Mouse (Mus musculus) intestine, postnatal 0 days (tissue): ENCODE measurements around the gene Dnajc6. TPM values are rescaled to one million over a fixed set of nuclear protein-coding genes. Genes with fewer than 3 reads are reported as not detected.

Experiments
- ATAC-seq: fragments of 200-750 bp; cut with Nextera tagmentation; 2 replicates; pipeline ENCODE4 v1.8.0; 2017; ENCODE audit warnings: mild to moderate bottlenecking, moderate TSS enrichment, moderate library complexity
- H3K27ac ChIP-seq: fragments of 300-500 bp; sonication (generic); 2 replicates; pipeline ENCODE4 v1.5.1; 2014; ENCODE audit warnings: mild to moderate bottlenecking, low read depth, low read length, moderate library complexity
- H3K27me3 ChIP-seq: fragments of 300-500 bp; sonication (generic); replicated peaks from 2 replicates; pipeline ENCODE4 v1.6.1; 2014; ENCODE audit warnings: low read length, mixed read lengths; ENCODE audit not compliant: control insufficient read depth, insufficient read depth
- H3K36me3 ChIP-seq: fragments of 300-500 bp; sonication (generic); 2 replicates; pipeline ENCODE4 v1.6.1; 2014; ENCODE audit warnings: mild to moderate bottlenecking, moderate library complexity; ENCODE audit not compliant: control insufficient read depth, insufficient read depth
- H3K4me1 ChIP-seq: fragments of 300-500 bp; sonication (generic); replicated peaks from 2 replicates; pipeline ENCODE4 v1.6.1; 2014; ENCODE audit warnings: antibody characterized with exemption, low read length, mixed read lengths; ENCODE audit not compliant: control insufficient read depth, insufficient read depth
- H3K4me2 ChIP-seq: fragments of 300-500 bp; sonication (generic); replicated peaks from 2 replicates; pipeline ENCODE4 v1.6.1; 2014; ENCODE audit warnings: low read depth, mild to moderate bottlenecking, moderate library complexity
- H3K4me3 ChIP-seq: fragments of 300-500 bp; sonication (generic); 2 replicates; pipeline ENCODE4 v1.5.1; 2014; ENCODE audit warnings: low read depth, low read length
- H3K9ac ChIP-seq: fragments of 300-500 bp; sonication (generic); 2 replicates; pipeline ENCODE4 v1.6.1; 2014; ENCODE audit warnings: mild to moderate bottlenecking, low read depth, low read length
- H3K9me3 ChIP-seq: fragments of 300-500 bp; sonication (generic); 2 replicates; pipeline ENCODE4 v1.6.1; 2016; ENCODE audit warnings: mixed run types; ENCODE audit not compliant: control insufficient read depth
- CTCF ChIP-seq: sonication (generic); IDR thresholded peaks from 2 replicates; pipeline ENCODE4 v1.5.1; 2016; ENCODE audit warnings: low read depth, mild to moderate bottlenecking, control low read depth, antibody characterized with exemption, moderate library complexity
- WGBS: fragments of 180-500 bp; shearing (Covaris S2); extraction: QIAGEN DNeasy Blood & Tissue Kit; methylation state at CpG from one replicate; pipeline ENCODE4 v1.1.7; 2014; 5-methylcytosine and 5-hydroxymethylcytosine counted together
- polyA plus RNA-seq: library from polyadenylated mRNA; unstranded; fragments of >200 nt; fragmentation: Nextera tagmentation; extraction: Ambion mirVana; gene quantifications from 2 replicates; pipeline ENCODE4 v1.2.1, GENCODE M21; 2015

Gene Dnajc6
- polyA plus RNA-seq, result 0.98 and 1.2 TPM in 2 replicates

- Histone ChIP-seq H3K9ac (no peak within 1 kb of the TSS), H3K27me3 (peaks cover 31% of the 10 kb centered on the region), H3K9me3 (no peaks in the 10 kb centered on the region), H3K4me1 (no peaks in the 10 kb centered on the region), H3K4me3 (peak within 1 kb of the TSS; percentile 52), H3K36me3 (no peaks in the 10 kb centered on the region), H3K27ac (no peak within 1 kb of the TSS), H3K4me2 (peak within 1 kb of the TSS; percentile 90)
- WGBS, result 1% methylated on average over 54 of the region's 57 CpGs
- ATAC-seq, result no peak
- TF ChIP-seq CTCF, result no peak
Measured at GRCm38 (mm10) chr4:101496534-101497237, at the start of gene Dnajc6. Dnajc6 (plus strand) TSS chr4:101496648.

- H3K27ac ChIP-seq, result no peak overlapping the region
- no peak for ATAC-seq
- 73% methylated on average over 8 of the region's 8 CpGs for WGBS
- H3K36me3 ChIP-seq, result no peaks in the 10 kb centered on the region
- no peaks in the 10 kb centered on the region for H3K4me1 ChIP-seq
- no peaks in the 10 kb centered on the region for H3K9me3 ChIP-seq
- no peak overlapping the region for H3K4me2 ChIP-seq
- H3K9ac ChIP-seq, result no peak overlapping the region
- no peak for TF ChIP-seq CTCF
- no peak overlapping the region for H3K4me3 ChIP-seq
- H3K27me3 ChIP-seq, result no peaks in the 10 kb centered on the region
Measured at GRCm38 (mm10) chr4:101448701-101449100, 47.7 kb upstream of the Dnajc6 start.

- H3K27ac ChIP-seq, result no peak overlapping the region
- ATAC-seq, result no peak
- H3K9me3 ChIP-seq, result no peaks in the 10 kb centered on the region
- TF ChIP-seq CTCF, result no peak
- H3K9ac ChIP-seq, result no peak overlapping the region
- no peak overlapping the region for H3K4me2 ChIP-seq
- WGBS, result 61% methylated on average over 7 of the region's 7 CpGs
- no peaks in the 10 kb centered on the region for H3K4me1 ChIP-seq
- H3K36me3 ChIP-seq, result no peaks in the 10 kb centered on the region
- H3K27me3 ChIP-seq, result no peaks in the 10 kb centered on the region
- H3K4me3 ChIP-seq, result no peak overlapping the region
Measured at GRCm38 (mm10) chr4:101449344-101449743, 47.1 kb upstream of the Dnajc6 start.

- no peaks in the 10 kb centered on the region for H3K36me3 ChIP-seq
- WGBS, result 71% methylated on average over 20 of the region's 20 CpGs
- no peak overlapping the region for H3K27ac ChIP-seq
- H3K9ac ChIP-seq, result no peak overlapping the region
- H3K4me1 ChIP-seq, result no peaks in the 10 kb centered on the region
- no peaks in the 10 kb centered on the region for H3K27me3 ChIP-seq
- no peaks in the 10 kb centered on the region for H3K9me3 ChIP-seq
- 0 out of 2 replicates have a peak, but pooled peaks have one; percentile 22 for ATAC-seq
- TF ChIP-seq CTCF, result no peak
- no peak overlapping the region for H3K4me3 ChIP-seq
- 0 out of 2 replicates have a peak overlapping the region, but pooled peaks have one; percentile 1 for H3K4me2 ChIP-seq
Measured at GRCm38 (mm10) chr4:101450150-101450780, 46.2 kb upstream of the Dnajc6 start.

- Histone ChIP-seq H3K4me3 (no peak overlapping the region), H3K4me1 (no peaks in the 10 kb centered on the region), H3K9ac (no peak overlapping the region), H3K27me3 (no peaks in the 10 kb centered on the region), H3K9me3 (no peaks in the 10 kb centered on the region), H3K4me2 (no peak overlapping the region), H3K27ac (no peak overlapping the region), H3K36me3 (no peaks in the 10 kb centered on the region)
- 76% methylated on average over 4 of the region's 4 CpGs for WGBS
- no peak for ATAC-seq
- TF ChIP-seq CTCF, result no peak
Measured at GRCm38 (mm10) chr4:101451089-101451488, 45.4 kb upstream of the Dnajc6 start.

- H3K4me2 ChIP-seq, result no peak overlapping the region
- no peaks in the 10 kb centered on the region for H3K36me3 ChIP-seq
- H3K9ac ChIP-seq, result no peak overlapping the region
- H3K27ac ChIP-seq, result no peak overlapping the region
- H3K4me3 ChIP-seq, result no peak overlapping the region
- no peaks in the 10 kb centered on the region for H3K9me3 ChIP-seq
- no peaks in the 10 kb centered on the region for H3K4me1 ChIP-seq
- ATAC-seq, result no peak
- H3K27me3 ChIP-seq, result no peaks in the 10 kb centered on the region
- no peak for TF ChIP-seq CTCF
- WGBS, result 93% methylated on average over 9 of the region's 9 CpGs
Measured at GRCm38 (mm10) chr4:101452829-101453228, 43.6 kb upstream of the Dnajc6 start.
